Mouse (Mus musculus) embryonic facial prominence, embryonic 11.5 days (tissue): Measurements from ENCODE around the gene Bcl2l13. TPM values are rescaled to one million over a fixed set of nuclear protein-coding genes. Genes with fewer than 3 reads are reported as not detected.

Experiments used
- ATAC-seq: fragments of 200-750 bp; cut with Nextera tagmentation; replicated peaks from 2 replicates; pipeline ENCODE4 v1.8.0; 2017; ENCODE audit warnings: low read depth; ENCODE audit not compliant: insufficient number of reproducible peaks, low FRiP score, low TSS enrichment
- DNase-seq: peaks from one replicate; pipeline ENCODE4 v3.0.0-alpha.2; 2015; ENCODE audit warnings: low spot score
- H3K27ac ChIP-seq: fragments of 300-500 bp; sonication (generic); replicated peaks from 2 replicates; pipeline ENCODE4 v1.5.1; 2014; ENCODE audit warnings: mild to moderate bottlenecking, low read depth, low read length, control low read depth
- H3K27me3 ChIP-seq: fragments of 300-500 bp; sonication (generic); 2 replicates; pipeline ENCODE4 v1.6.1; 2014; ENCODE audit warnings: mild to moderate bottlenecking, low read length, moderate library complexity, mixed read lengths; ENCODE audit not compliant: control insufficient read depth, insufficient read depth
- H3K36me3 ChIP-seq: fragments of 300-500 bp; sonication (generic); replicated peaks from 2 replicates; pipeline ENCODE4 v1.6.1; 2014; ENCODE audit warnings: low read depth, mild to moderate bottlenecking, low read length, moderate library complexity, mixed read lengths; ENCODE audit not compliant: control insufficient read depth, insufficient read depth
- H3K4me1 ChIP-seq: fragments of 300-500 bp; sonication (generic); 2 replicates; pipeline ENCODE4 v1.6.1; 2014; ENCODE audit warnings: low read length, mixed read lengths; ENCODE audit not compliant: control insufficient read depth, insufficient read depth
- H3K4me2 ChIP-seq: fragments of 300-500 bp; sonication (generic); 2 replicates; pipeline ENCODE4 v1.6.1; 2014; ENCODE audit warnings: low read depth, mild to moderate bottlenecking, control low read depth, low read length, moderate library complexity
- H3K4me3 ChIP-seq: fragments of 300-500 bp; sonication (generic); 2 replicates; pipeline ENCODE4 v1.5.1; 2014; ENCODE audit warnings: low read depth, low read length, control low read depth
- H3K9ac ChIP-seq: fragments of 300-500 bp; sonication (generic); replicated peaks from 2 replicates; pipeline ENCODE4 v1.6.1; 2014; ENCODE audit warnings: mild to moderate bottlenecking, control low read depth, low read length
- H3K9me3 ChIP-seq: fragments of 300-500 bp; sonication (generic); replicated peaks from 2 replicates; pipeline ENCODE4 v1.6.1; 2016; ENCODE audit warnings: mild to moderate bottlenecking, low read length, inconsistent platforms, mixed read lengths; ENCODE audit not compliant: control insufficient read depth
- WGBS: fragments of 180-500 bp; shearing (Covaris S2); extraction: QIAGEN DNeasy Blood & Tissue Kit; methylation state at CpG from one replicate; pipeline ENCODE4 v1.1.7; 2014; 5-methylcytosine and 5-hydroxymethylcytosine counted together
- polyA plus RNA-seq: library from polyadenylated mRNA; unstranded; fragments of >200 nt; fragmentation: Nextera tagmentation; extraction: Ambion mirVana; gene quantifications from 2 replicates; pipeline ENCODE4 v1.2.1, GENCODE M21; 2014

Gene Bcl2l13
- polyA plus RNA-seq, 1 experiment from 2014 or later, result 40.1 TPM

- no peaks in the 10 kb centered on the region for H3K4me1 ChIP-seq
- H3K4me3 ChIP-seq, result no peak overlapping the region
- no peaks in the 10 kb centered on the region for H3K9me3 ChIP-seq
- no peak overlapping the region for H3K4me2 ChIP-seq
- no peaks in the 10 kb centered on the region for H3K27me3 ChIP-seq
- ATAC-seq, result no peak
- 93% methylated on average over 3 of the region's 3 CpGs for WGBS
- no peak for DNase-seq
- no peaks in the 10 kb centered on the region; the same call in 1 of the 2 replicates for H3K36me3 ChIP-seq
- H3K9ac ChIP-seq, result no peak overlapping the region
- no peak overlapping the region for H3K27ac ChIP-seq
Measured at GRCm38 (mm10) chr6:120860079-120860478, 24.1 kb downstream of the Bcl2l13 start.

DNA sequence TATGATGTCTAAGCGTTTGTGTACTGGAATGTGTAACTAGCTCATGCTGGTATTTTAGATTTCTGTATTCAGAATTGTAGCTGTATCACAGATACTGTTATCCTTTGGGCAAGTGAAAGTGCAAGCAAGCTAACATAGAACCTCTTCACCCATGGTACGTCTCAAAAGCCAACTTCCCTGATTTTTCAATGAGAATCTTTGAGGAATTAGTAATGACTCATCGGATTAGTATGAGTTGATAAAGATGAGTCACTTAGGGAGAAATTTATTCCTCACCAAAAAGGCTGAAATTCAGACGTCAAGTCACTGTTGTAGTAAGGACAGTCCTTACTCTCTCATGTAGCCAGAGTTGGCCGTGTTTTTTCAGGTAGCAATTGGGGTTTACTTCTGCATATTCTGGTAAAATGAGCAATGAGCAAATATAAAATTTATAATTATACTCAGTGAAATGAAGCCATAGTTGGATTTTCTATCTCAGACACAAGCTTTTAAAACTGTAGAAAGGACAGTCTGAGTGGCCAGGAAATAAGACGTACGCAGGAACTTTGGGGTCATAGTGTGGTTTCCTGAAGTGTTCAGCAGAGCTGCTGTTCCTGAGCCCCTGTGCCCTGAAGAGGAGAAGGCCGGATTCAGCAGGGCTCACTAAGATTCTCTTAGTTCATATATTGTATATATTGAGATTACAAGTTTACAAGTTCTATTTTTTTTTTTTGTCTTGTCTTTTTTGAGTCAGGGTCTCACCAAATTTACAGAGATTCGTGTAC, 30.2 kb downstream of the Bcl2l13 start:
- no peaks in the 10 kb centered on the region for H3K9me3 ChIP-seq
- DNase-seq, result no peak
- H3K4me2 ChIP-seq, result no peak overlapping the region
- no peak overlapping the region for H3K27ac ChIP-seq
- 84% methylated on average over 9 of the region's 9 CpGs for WGBS
- no peak overlapping the region for H3K4me3 ChIP-seq
- H3K36me3 ChIP-seq, result peaks cover 3% of the 10 kb centered on the region; the same call in 1 of the 2 replicates
- no peaks in the 10 kb centered on the region for H3K27me3 ChIP-seq
- ATAC-seq, result no peak
- no peak overlapping the region for H3K9ac ChIP-seq
- no peaks in the 10 kb centered on the region for H3K4me1 ChIP-seq

GRCm38 (mm10) chr6:120868824-120869223, 32.8 kb downstream of the Bcl2l13 start:
- no peak overlapping the region for H3K27ac ChIP-seq

DNA sequence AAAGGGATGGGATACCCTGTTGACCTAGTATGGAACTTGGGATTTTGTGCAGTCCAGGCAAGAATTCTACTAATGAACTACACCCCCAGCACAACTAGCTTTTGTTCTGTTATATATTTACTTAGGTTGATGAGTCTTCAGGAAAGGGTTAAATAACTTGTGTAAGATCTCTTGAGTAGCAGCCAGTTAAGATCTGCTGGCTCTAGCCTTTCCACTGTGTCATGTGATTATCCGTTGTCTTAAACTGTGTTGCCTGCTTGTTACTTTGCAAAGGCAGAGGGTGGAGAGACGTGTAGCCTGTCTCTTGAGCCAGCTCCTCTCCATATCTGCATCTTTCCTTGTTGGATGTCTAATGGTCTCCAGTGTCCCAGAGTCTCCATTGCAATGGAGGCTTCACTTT, 35.3 kb downstream of the Bcl2l13 start:
- DNase-seq, result no peak
- ATAC-seq, result no peak
- no peak overlapping the region for H3K4me3 ChIP-seq
- H3K9ac ChIP-seq, result no peak overlapping the region
- no peaks in the 10 kb centered on the region for H3K9me3 ChIP-seq
- no peaks in the 10 kb centered on the region for H3K36me3 ChIP-seq
- H3K27me3 ChIP-seq, result no peaks in the 10 kb centered on the region
- no peak overlapping the region for H3K27ac ChIP-seq
- no peak overlapping the region for H3K4me2 ChIP-seq
- 83% methylated on average over 2 of the region's 2 CpGs for WGBS
- no peaks in the 10 kb centered on the region for H3K4me1 ChIP-seq

More at GRCm38 (mm10) chr6:120868824-120869223, 32.8 kb downstream of the Bcl2l13 start:
- no peaks in the 10 kb centered on the region for H3K4me1 ChIP-seq
- 73% methylated on average over 1 of the region's 1 CpGs for WGBS
- H3K9ac ChIP-seq, result no peak overlapping the region
- H3K4me2 ChIP-seq, result no peak overlapping the region
- ATAC-seq (no peak), DNase-seq (no peak)
- no peaks in the 10 kb centered on the region for H3K27me3 ChIP-seq
- H3K9me3 ChIP-seq, result no peaks in the 10 kb centered on the region
- H3K36me3 ChIP-seq, result peaks cover 3% of the 10 kb centered on the region; the same call in 1 of the 2 replicates
- H3K4me3 ChIP-seq, result no peak overlapping the region

DNA sequence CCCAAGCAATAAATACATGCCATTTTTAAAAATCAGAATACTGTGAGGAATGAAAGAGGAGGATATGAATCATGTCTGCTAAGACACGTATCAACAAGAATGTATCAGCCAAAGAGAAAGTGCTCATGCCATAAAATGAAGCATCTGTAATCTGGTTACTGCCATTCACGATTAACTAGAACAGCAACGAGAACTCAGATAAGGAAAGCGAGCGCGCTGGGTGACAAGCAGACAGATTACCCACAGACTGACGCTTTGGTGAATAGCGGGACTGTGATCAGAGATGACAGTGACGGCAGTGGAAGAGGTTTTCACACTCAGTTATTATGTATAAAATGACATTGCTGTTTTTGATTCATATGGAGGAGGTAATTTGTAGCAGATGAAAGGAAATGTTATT, 37.9 kb downstream of the Bcl2l13 start:
- no peak overlapping the region for H3K4me3 ChIP-seq
- DNase-seq (no peak), ATAC-seq (no peak)
- H3K4me2 ChIP-seq, result no peak overlapping the region
- H3K9ac ChIP-seq, result no peak overlapping the region
- H3K36me3 ChIP-seq, result no peaks in the 10 kb centered on the region; the same call in 1 of the 2 replicates
- no peaks in the 10 kb centered on the region for H3K27me3 ChIP-seq
- no peak overlapping the region for H3K27ac ChIP-seq
- H3K9me3 ChIP-seq, result no peaks in the 10 kb centered on the region
- 81% methylated on average over 9 of the region's 9 CpGs for WGBS
- no peaks in the 10 kb centered on the region for H3K4me1 ChIP-seq

GRCm38 (mm10) chr6:120879046-120879445, 43.0 kb downstream of the Bcl2l13 start:
- H3K9me3 ChIP-seq, result no peaks in the 10 kb centered on the region
- DNase-seq (no peak), ATAC-seq (no peak)
- 73% methylated on average over 5 of the region's 5 CpGs for WGBS
- no peaks in the 10 kb centered on the region for H3K27me3 ChIP-seq
- H3K4me1 ChIP-seq, result no peaks in the 10 kb centered on the region
- H3K27ac ChIP-seq, result no peak overlapping the region
- no peak overlapping the region for H3K4me2 ChIP-seq
- H3K36me3 ChIP-seq, result no peaks in the 10 kb centered on the region; the same call in 1 of the 2 replicates
- no peak overlapping the region for H3K4me3 ChIP-seq
- no peak overlapping the region for H3K9ac ChIP-seq

GRCm38 (mm10) chr6:120884436-120884835, 48.4 kb downstream of the Bcl2l13 start:
- Histone ChIP-seq H3K27ac (no peak overlapping the region), H3K36me3 (peaks cover 2% of the 10 kb centered on the region; the same call in 1 of the 2 replicates), H3K4me3 (no peak overlapping the region), H3K9me3 (no peaks in the 10 kb centered on the region), H3K4me2 (no peak overlapping the region), H3K27me3 (no peaks in the 10 kb centered on the region), H3K9ac (no peak overlapping the region), H3K4me1 (no peaks in the 10 kb centered on the region)
- DNase-seq (no peak), ATAC-seq (no peak)
- 88% methylated on average over 6 of the region's 6 CpGs for WGBS

GRCm38 (mm10) chr6:120886696-120887095, 50.7 kb downstream of the Bcl2l13 start:
- H3K4me2 ChIP-seq, result no peak overlapping the region
- H3K9ac ChIP-seq, result no peak overlapping the region
- peaks cover 2% of the 10 kb centered on the region; the same call in 1 of the 2 replicates for H3K36me3 ChIP-seq
- ATAC-seq, result no peak
- H3K9me3 ChIP-seq, result no peaks in the 10 kb centered on the region
- no peak for DNase-seq
- WGBS, result 90% methylated on average over 17 of the region's 17 CpGs
- H3K27me3 ChIP-seq, result no peaks in the 10 kb centered on the region
- no peak overlapping the region for H3K4me3 ChIP-seq
- no peaks in the 10 kb centered on the region for H3K4me1 ChIP-seq
- H3K27ac ChIP-seq, result no peak overlapping the region
